Mouse (Mus musculus) brain, adult 10 weeks (tissue): Measurements from ENCODE around the gene P2ry12. TPM values are rescaled to one million over a fixed set of nuclear protein-coding genes. Genes with fewer than 3 reads are reported as not detected.

ENCODE experiments used
- polyA plus RNA-seq: library from polyadenylated mRNA; stranded (reverse); fragments of 350-450 nt; fragmentation: Illumina TruSeq; extraction: RNeasy Lipid Tissue Mini Kit (QIAGEN cat#74804); gene quantifications from one replicate; pipeline ENCODE4 v1.2.3, GENCODE M21; 2015; ENCODE audit warnings: low read depth, low replicate concordance

P2ry12 gene
- 68.2 TPM for polyA plus RNA-seq

DNA sequence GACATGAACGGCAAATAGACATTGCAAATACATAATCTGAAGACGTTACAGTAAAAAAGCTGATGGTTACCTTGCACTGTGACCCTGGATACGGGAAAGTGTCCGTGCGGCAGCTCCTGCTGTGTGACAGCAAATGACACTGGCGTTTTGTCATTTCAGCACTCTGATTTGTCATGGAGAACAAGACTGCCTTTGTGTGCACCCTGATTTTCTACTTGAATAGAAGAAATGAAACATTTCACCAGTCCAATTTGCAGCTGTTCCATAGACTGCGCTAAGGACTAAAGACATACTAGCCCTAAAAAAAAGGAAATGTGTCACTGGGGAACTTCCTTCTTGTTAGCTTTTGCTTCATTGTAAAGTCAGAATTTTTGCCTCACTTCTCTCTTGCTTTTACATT, at the start of gene P2ry12:
Gene P2ry12 (minus strand): TSS at position 168 of the 400 bp plus-strand sequence.

DNA sequence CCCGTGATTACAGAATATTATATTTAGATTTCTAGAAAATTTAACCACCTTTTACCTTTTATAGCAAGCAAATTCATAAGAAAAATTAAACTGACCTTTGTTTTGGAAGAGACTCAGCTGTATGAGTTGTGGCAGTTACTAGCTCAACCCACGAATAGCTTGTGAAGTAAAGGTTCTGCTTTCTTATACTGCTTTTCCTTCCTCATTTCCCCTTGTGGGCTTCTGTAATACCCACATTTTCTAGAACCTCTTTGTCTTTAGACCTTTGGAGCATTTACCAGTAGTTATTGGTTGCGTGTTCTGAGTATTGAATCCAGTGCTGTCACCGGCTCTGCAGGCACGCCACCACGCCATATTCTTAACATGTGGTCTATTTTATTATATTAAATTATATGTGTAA, 51.9 kb downstream of the P2ry12 start, which contains the start of gene P2ry13:
Gene P2ry13 (minus strand): TSS at position 156 of the 400 bp plus-strand sequence.

DNA sequence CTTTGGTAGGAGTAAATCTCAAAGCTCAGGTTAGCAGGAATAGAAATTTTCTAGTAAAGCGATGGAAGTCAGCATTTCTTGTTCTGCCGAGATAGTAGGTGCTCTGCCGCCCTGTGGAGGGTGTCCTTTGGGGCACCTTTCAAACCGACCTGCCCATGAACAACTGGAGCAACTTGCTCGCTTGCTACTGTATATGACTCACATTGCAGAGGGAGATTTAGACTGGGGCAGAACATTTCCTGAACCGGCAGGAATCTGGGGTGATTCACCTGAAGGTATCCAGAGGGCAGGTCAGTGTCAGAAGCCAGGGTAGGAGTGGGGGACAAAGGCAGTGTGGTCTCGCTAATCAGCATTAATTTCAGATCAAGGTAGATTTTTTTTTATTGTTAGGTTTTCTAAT, 67.7 kb downstream of the P2ry12 start, which contains the start of gene Gpr87:
Gene Gpr87 (minus strand): TSS at position 167 of the 400 bp plus-strand sequence.

Other genes with a start within 250 kb of the P2ry12 start
- gene Gpr171, start 161.1 kb downstream of the P2ry12 start, polyA plus RNA-seq: not detected
- gene P2ry14, start 109.3 kb downstream of the P2ry12 start, polyA plus RNA-seq: 3.9 TPM
- not detected for gene Gpr87, start 67.8 kb downstream of the P2ry12 start, polyA plus RNA-seq
- gene P2ry13, start 52.0 kb downstream of the P2ry12 start, polyA plus RNA-seq: 14.0 TPM
- gene Igsf10, start 81.5 kb upstream of the P2ry12 start, polyA plus RNA-seq: 1.5 TPM